Mouse (Mus musculus): Measurements from ENCODE around the gene Scap. TPM values are rescaled to one million over a fixed set of nuclear protein-coding genes. Genes with fewer than 3 reads are reported as not detected.

The Scap gene
- polyA plus RNA-seq, 1 experiment = 13.3 TPM

DNA sequence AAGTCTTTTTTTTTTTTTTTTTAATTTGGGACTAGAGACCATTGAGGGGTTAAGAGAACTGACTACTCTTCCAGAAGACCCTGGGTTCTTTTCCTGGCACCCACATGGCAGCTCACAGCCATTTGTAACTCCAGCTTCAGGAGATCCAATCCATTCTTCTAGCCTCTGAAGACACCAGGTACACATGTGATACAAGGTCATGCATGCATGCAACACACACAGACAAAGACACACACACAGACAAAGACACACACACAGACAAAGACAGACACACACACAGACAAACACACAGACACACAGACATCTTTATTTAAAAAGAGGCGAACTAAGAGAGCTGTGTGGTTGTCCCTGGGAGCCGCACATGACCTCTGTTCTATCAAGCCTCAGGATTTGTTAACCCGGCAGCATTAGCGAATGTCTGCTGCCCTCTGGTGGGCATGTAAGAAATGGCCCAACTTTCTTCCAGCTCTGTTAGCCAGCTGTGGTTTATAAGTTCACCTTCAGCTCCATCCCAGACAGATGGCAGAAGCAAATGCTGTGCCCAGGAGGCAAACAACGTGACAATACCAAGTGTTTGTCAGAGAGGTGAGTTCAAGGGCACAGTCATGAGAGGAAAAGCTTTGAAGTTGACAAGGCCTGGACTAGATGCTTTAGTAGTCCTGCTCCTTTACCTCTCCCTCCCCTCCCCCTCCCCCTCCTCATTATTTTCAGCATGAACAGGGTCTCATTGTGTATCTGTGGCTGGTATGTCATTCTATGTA, 36.0 kb upstream of the Scap start:
- no peak overlapping the region for H3K4me3 ChIP-seq (ENCODE audit: control insufficient read depth, low read depth, low read length)
- no peak overlapping the region for H3K27ac ChIP-seq (ENCODE audit: control insufficient read depth, insufficient read depth, low read depth, low read length)
- TF ChIP-seq CTCF (IDR thresholded peaks at IDR 0.05; ENCODE audit: control insufficient read depth, insufficient read depth, insufficient replicate concordance, low read depth, low read length) (peak; percentile 70; the same call in 1 of the 2 replicates), POLR2A (IDR thresholded peaks at IDR 0.05; ENCODE audit: control insufficient read depth, low read depth, low read length) (no peak)

DNA sequence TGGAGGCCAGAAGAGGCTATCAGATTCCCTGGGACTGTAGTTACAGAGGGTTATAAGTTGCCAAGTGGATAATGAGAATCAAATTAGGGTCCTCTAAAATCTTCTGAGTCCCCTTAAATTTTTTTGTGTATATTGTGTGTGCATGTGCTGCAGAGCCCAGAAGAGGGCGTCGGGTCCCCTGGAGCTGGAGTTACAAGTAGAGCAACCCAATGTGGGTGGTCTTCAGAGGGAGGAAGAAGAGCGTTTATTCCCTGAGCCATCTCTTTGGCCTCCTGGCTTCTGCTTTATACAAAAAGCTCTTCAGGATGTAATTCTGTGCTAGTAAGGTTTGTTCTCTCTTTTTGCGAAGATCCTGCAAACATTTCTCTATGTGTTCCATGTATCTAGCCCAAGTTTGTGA, 28.6 kb upstream of the Scap start:
- no peak for TF ChIP-seq CTCF (IDR thresholded peaks at IDR 0.05; ENCODE audit: control insufficient read depth, insufficient read depth, insufficient replicate concordance, low read depth, low read length)
- no peak for TF ChIP-seq POLR2A (IDR thresholded peaks at IDR 0.05; ENCODE audit: control insufficient read depth, low read depth, low read length)
- H3K4me1 ChIP-seq (ENCODE audit: control insufficient read depth, insufficient read depth, low read length) = no peaks in the 10 kb centered on the region
- no peaks in the 10 kb centered on the region for H3K36me3 ChIP-seq (ENCODE audit: control insufficient read depth, insufficient read depth, low read length)
- peak overlapping the region; percentile 85 for H3K4me3 ChIP-seq (ENCODE audit: control insufficient read depth, low read depth, low read length)
- H3K27me3 ChIP-seq (ENCODE audit: control insufficient read depth, insufficient read depth, low read length) = no peaks in the 10 kb centered on the region
- H3K27ac ChIP-seq (ENCODE audit: control insufficient read depth, insufficient read depth, low read depth, low read length) = peak overlapping the region; percentile 77

More for the DNA sequence above, 36.0 kb upstream of the Scap start:
- Histone ChIP-seq H3K27me3 (ENCODE audit: control insufficient read depth, insufficient read depth, low read length) (no peaks in the 10 kb centered on the region), H3K36me3 (ENCODE audit: control insufficient read depth, insufficient read depth, low read length) (no peaks in the 10 kb centered on the region), H3K4me1 (ENCODE audit: control insufficient read depth, insufficient read depth, low read length) (peaks cover 8% of the 10 kb centered on the region; the same call in 1 of the 2 replicates)

DNA sequence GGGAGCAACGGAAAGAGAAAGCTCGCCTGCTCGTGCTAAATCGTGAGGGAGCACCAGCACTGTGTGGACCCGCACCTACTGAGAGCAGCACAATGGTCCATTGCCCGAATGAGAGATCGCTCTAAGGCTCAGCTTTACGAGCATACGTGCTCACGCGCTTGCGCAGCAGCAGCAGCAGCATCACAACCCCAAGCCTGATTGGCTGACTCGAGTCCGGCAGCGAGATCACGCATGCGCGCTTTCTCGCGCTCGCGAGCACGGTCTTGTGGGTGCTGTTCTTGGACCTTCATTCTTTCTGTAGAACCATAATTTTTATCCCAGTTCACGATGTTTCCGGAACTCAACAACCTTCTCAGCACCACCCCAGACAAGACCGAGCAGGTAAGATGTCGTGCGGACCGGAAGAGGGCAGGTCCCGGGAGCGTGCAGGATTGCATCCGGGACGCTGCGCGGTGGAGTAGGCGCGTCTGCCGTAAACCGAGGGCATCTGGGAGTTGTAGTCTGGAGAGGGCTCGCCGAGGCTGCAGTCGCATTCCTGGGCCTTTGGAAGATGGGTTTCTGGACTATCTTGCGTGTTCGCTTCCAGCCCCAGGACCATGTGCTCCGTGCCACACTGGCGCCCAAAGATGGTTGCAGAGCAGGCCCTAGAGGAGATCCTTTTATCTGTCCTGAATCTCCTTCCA, 28.0 kb upstream of the Scap start, which contains the start of gene Elp6:
Elp6 (plus strand) TSS at position 205 of the 683 bp plus-strand sequence.
- peak within 1 kb of the TSS; percentile 77 for H3K27ac ChIP-seq (ENCODE audit: control insufficient read depth, insufficient read depth, low read depth, low read length)
- H3K4me3 ChIP-seq (ENCODE audit: control insufficient read depth, low read depth, low read length) = peak within 1 kb of the TSS; percentile 85
- H3K4me1 ChIP-seq (ENCODE audit: control insufficient read depth, insufficient read depth, low read length) = no peaks in the 10 kb centered on the region
- no peaks in the 10 kb centered on the region for H3K36me3 ChIP-seq (ENCODE audit: control insufficient read depth, insufficient read depth, low read length)
- peak; percentile 90 for TF ChIP-seq POLR2A (IDR thresholded peaks at IDR 0.05; ENCODE audit: control insufficient read depth, low read depth, low read length)
- no peak for TF ChIP-seq CTCF (IDR thresholded peaks at IDR 0.05; ENCODE audit: control insufficient read depth, insufficient read depth, insufficient replicate concordance, low read depth, low read length)
- H3K27me3 ChIP-seq (ENCODE audit: control insufficient read depth, insufficient read depth, low read length) = no peaks in the 10 kb centered on the region

DNA sequence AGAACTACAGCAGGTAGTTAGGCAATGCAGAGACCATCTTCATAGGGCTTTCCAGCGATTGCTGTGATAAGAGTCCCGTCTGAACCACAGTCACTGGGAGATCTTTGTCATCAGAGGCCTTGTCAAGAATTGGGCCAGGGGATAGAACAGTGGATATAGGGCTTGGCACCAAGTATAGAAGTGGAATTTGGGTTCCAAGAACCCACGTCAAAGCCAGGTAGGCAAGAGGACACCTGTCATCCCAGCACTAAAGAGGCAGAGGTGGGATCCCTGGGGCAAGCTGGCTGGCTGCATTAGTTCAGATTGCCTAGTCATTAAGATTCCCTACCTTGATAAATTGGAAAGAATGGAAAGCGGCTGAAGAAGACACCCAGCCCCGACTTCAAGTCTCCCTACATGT, 26.7 kb upstream of the Scap start:
- TF ChIP-seq CTCF (IDR thresholded peaks at IDR 0.05; ENCODE audit: control insufficient read depth, insufficient read depth, insufficient replicate concordance, low read depth, low read length) (no peak), POLR2A (IDR thresholded peaks at IDR 0.05; ENCODE audit: control insufficient read depth, low read depth, low read length) (no peak)
- Histone ChIP-seq H3K27me3 (ENCODE audit: control insufficient read depth, insufficient read depth, low read length) (no peaks in the 10 kb centered on the region), H3K4me3 (ENCODE audit: control insufficient read depth, low read depth, low read length) (no peak overlapping the region), H3K27ac (ENCODE audit: control insufficient read depth, insufficient read depth, low read depth, low read length) (no peak overlapping the region), H3K36me3 (ENCODE audit: control insufficient read depth, insufficient read depth, low read length) (no peaks in the 10 kb centered on the region), H3K4me1 (ENCODE audit: control insufficient read depth, insufficient read depth, low read length) (no peaks in the 10 kb centered on the region)

DNA sequence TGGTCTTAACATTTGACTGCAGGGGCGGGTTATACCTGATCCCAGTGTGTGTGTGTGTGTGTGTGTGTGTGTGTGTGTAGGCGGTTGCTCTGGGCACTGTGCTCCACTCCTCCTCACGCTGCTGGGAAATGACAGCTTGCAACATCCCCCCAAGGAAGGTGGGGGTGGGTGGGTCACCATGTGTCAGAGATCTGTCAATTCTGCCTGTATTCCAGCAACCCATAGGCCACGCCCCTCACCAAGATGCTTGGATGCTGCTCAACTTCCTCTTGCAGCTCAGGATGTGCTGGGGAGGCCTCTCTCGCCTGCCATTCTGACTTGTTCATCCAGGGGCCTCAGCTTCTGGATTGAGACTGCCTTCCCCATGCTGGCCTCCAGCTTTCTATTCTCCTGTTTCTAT, 18.4 kb upstream of the Scap start:
- H3K4me3 ChIP-seq (ENCODE audit: control insufficient read depth, low read depth, low read length) = no peak overlapping the region
- TF ChIP-seq CTCF (IDR thresholded peaks at IDR 0.05; ENCODE audit: control insufficient read depth, insufficient read depth, insufficient replicate concordance, low read depth, low read length) (no peak), POLR2A (IDR thresholded peaks at IDR 0.05; ENCODE audit: control insufficient read depth, low read depth, low read length) (no peak)
- no peaks in the 10 kb centered on the region for H3K27me3 ChIP-seq (ENCODE audit: control insufficient read depth, insufficient read depth, low read length)
- no peaks in the 10 kb centered on the region for H3K36me3 ChIP-seq (ENCODE audit: control insufficient read depth, insufficient read depth, low read length)
- H3K27ac ChIP-seq (ENCODE audit: control insufficient read depth, insufficient read depth, low read depth, low read length) = no peak overlapping the region
- H3K4me1 ChIP-seq (ENCODE audit: control insufficient read depth, insufficient read depth, low read length) = no peaks in the 10 kb centered on the region

DNA sequence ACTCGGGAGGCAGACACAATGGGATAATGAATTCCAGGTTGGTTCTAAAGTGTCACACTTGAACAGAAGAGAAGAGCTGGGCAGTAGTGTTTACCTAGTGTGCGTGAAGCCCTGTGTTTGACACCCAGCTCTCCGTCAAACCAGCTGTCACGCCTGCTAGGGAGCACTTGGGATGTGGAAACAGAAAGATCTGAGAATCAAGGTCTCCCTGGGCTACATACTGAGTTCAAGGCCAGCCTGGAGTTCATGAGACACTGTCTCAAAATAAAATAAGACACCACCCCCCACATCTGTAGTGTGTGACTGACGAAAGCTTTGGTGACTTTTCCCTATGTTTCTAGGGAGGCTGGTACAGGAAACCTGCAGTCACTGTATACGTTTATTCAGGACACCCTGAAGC, 17.7 kb upstream of the Scap start:
- no peak for TF ChIP-seq POLR2A (IDR thresholded peaks at IDR 0.05; ENCODE audit: control insufficient read depth, low read depth, low read length)
- TF ChIP-seq CTCF (IDR thresholded peaks at IDR 0.05; ENCODE audit: control insufficient read depth, insufficient read depth, insufficient replicate concordance, low read depth, low read length) = no peak
- Histone ChIP-seq H3K4me3 (ENCODE audit: control insufficient read depth, low read depth, low read length) (no peak overlapping the region), H3K36me3 (ENCODE audit: control insufficient read depth, insufficient read depth, low read length) (no peaks in the 10 kb centered on the region), H3K27me3 (ENCODE audit: control insufficient read depth, insufficient read depth, low read length) (no peaks in the 10 kb centered on the region), H3K27ac (ENCODE audit: control insufficient read depth, insufficient read depth, low read depth, low read length) (no peak overlapping the region), H3K4me1 (ENCODE audit: control insufficient read depth, insufficient read depth, low read length) (no peaks in the 10 kb centered on the region)

DNA sequence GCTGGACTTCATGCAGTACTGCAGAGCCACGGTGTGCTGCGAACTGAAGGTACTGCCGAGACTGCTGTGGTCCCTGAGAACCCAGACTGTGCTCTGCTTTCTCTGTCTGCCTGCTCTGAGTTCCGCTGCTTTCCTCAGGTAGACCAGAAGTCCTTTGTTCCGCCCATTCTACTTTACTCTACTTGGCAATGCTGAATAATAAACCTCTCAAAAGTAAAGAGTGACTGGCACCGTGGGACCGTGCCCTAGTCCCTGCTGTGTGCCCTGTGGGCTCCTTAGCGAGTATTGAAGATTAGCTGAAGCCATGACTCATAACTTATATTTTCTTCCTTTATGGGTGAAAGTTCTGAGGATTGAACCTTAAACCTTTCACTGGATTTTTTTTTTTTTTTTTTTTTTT, 17.2 kb upstream of the Scap start:
- no peak for TF ChIP-seq CTCF (IDR thresholded peaks at IDR 0.05; ENCODE audit: control insufficient read depth, insufficient read depth, insufficient replicate concordance, low read depth, low read length)
- no peak for TF ChIP-seq POLR2A (IDR thresholded peaks at IDR 0.05; ENCODE audit: control insufficient read depth, low read depth, low read length)
- Histone ChIP-seq H3K36me3 (ENCODE audit: control insufficient read depth, insufficient read depth, low read length) (no peaks in the 10 kb centered on the region), H3K27me3 (ENCODE audit: control insufficient read depth, insufficient read depth, low read length) (no peaks in the 10 kb centered on the region), H3K4me3 (ENCODE audit: control insufficient read depth, low read depth, low read length) (no peak overlapping the region), H3K27ac (ENCODE audit: control insufficient read depth, insufficient read depth, low read depth, low read length) (no peak overlapping the region), H3K4me1 (ENCODE audit: control insufficient read depth, insufficient read depth, low read length) (no peaks in the 10 kb centered on the region)

Data from testis, adult 2 months (tissue).